Mouse (Mus musculus): ENCODE results near the gene Fggy.

DNA sequence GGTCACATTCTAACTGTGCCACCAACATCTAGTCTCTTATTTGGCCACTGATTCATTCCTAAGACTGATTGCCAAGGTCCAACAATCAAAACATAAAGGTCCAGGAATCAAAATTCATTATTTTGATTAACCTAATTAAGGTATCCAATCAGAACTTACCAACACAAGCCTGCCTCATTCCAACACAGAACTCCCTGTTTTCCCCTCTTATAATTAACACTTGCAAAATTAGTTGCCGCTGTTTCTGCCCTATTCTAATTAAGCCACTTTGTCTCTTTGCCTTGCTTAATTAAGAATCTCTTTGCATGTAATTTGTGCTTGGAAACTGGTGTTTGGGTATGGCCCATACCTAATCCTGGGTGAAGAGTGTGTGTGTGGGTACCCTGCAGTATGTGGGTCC, 372.6 kb downstream of the Fggy start:
- TF ChIP-seq CTCF (IDR thresholded peaks at IDR 0.05; ENCODE audit: extremely low read depth, insufficient read depth, insufficient read length, insufficient replicate concordance) (no peak), POLR2A (IDR thresholded peaks at IDR 0.05; ENCODE audit: low read depth, low read length) (no peak)
